Mouse (Mus musculus): Measurements from ENCODE around the gene Fcgr3. TPM values are rescaled to one million over a fixed set of nuclear protein-coding genes. Genes with fewer than 3 reads are reported as not detected.
A peak's percentile ranks its signal among the peaks of the same experiment; 100 is the strongest.

Gene Fcgr3
- total and polyA plus RNA-seq, 2 experiments, result 4.5 to 14.5 TPM

DNA sequence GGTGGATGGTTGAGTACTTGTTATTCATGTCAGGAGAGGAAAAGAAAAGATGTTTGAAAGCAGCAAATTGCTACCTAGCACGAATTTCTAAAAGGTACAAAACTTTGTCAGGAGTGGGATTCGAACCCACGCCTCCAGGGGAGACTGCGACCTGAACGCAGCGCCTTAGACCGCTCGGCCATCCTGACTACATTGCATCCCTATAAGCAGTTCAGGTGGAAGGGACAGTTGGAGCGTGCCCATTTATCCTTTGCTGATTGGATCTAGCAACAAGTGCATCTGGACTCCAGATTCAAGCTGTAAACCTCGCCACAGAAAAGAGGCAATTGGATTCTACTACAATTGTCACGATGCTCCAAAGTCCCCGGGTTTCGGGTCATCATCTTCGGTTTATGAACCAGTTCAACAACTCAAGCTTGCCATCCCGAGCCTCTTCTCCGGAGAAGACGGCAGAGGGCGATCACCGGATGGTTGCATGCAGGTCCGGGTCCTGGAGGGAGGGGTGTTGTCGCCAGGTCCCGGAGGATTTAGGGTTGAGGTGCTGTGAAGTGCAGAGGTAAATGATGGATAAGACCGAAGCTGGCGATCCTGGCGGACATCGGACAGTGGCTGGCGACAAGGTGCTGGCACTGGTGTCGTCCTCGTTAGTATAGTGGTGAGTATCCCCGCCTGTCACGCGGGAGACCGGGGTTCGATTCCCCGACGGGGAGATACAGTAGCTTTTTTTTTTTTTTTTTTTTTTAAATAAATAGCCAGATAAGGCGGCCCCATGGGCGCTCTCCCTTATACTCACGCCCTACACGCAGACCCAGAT lies 37.2 kb upstream of the Fcgr3 start:
- H3K36me3 ChIP-seq (ENCODE audit: control insufficient read depth, insufficient read depth, low read length), result no peaks in the 10 kb centered on the region
- no peak for TF ChIP-seq POLR2A (IDR thresholded peaks at IDR 0.05; ENCODE audit: extremely low read depth, insufficient read depth, low read length)
- peak; percentile 12; the same call in 1 of the 2 replicates for TF ChIP-seq CTCF (IDR thresholded peaks at IDR 0.05; ENCODE audit: low read depth, low read length)
- no peaks in the 10 kb centered on the region for H3K27me3 ChIP-seq (ENCODE audit: control insufficient read depth, insufficient read depth, low read length)
- peak overlapping the region; percentile 70 for H3K4me3 ChIP-seq (ENCODE audit: insufficient read depth, low read depth, low read length)
- DNase-seq (ENCODE audit: extremely low read depth, low read depth, low spot score), result peak; percentile 69
- H3K79me2 ChIP-seq (ENCODE audit: control insufficient read depth, insufficient read depth, low read length), result no peaks in the 10 kb centered on the region
- under 1% methylated on average over 40 of the region's 40 CpGs for WGBS
- H3K9ac ChIP-seq (ENCODE audit: low read depth, low read length), result peak overlapping the region; percentile 59
- no peak overlapping the region for H3K27ac ChIP-seq (replicated peaks; ENCODE audit: insufficient read depth, low read depth, low read length)
- H3K4me1 ChIP-seq (ENCODE audit: control insufficient read depth, insufficient read depth, low read length), result no peaks in the 10 kb centered on the region

GRCm38 (mm10) chr1:171101033-171101432 lies 36.3 kb upstream of the Fcgr3 start:
- Histone ChIP-seq H3K79me2 (ENCODE audit: control insufficient read depth, insufficient read depth, low read length) (no peaks in the 10 kb centered on the region), H3K27ac (replicated peaks; ENCODE audit: insufficient read depth, low read depth, low read length) (no peak overlapping the region), H3K27me3 (ENCODE audit: control insufficient read depth, insufficient read depth, low read length) (no peaks in the 10 kb centered on the region), H3K36me3 (ENCODE audit: control insufficient read depth, insufficient read depth, low read length) (no peaks in the 10 kb centered on the region), H3K4me1 (ENCODE audit: control insufficient read depth, insufficient read depth, low read length) (no peaks in the 10 kb centered on the region), H3K9ac (ENCODE audit: low read depth, low read length) (no peak overlapping the region), H3K4me3 (ENCODE audit: insufficient read depth, low read depth, low read length) (no peak overlapping the region)
- DNase-seq (ENCODE audit: extremely low read depth, low read depth, low spot score), result no peak
- TF ChIP-seq CTCF (IDR thresholded peaks at IDR 0.05; ENCODE audit: low read depth, low read length) (no peak), POLR2A (IDR thresholded peaks at IDR 0.05; ENCODE audit: extremely low read depth, insufficient read depth, low read length) (no peak)
- 71% methylated on average over 2 of the region's 2 CpGs for WGBS

- H3K4me1 ChIP-seq (ENCODE audit: control insufficient read depth, insufficient read depth, low read length), result no peaks in the 10 kb centered on the region
- WGBS, result 61% methylated on average over 2 of the region's 2 CpGs
- no peaks in the 10 kb centered on the region for H3K79me2 ChIP-seq (ENCODE audit: control insufficient read depth, insufficient read depth, low read length)
- TF ChIP-seq POLR2A (IDR thresholded peaks at IDR 0.05; ENCODE audit: extremely low read depth, insufficient read depth, low read length) (no peak), CTCF (IDR thresholded peaks at IDR 0.05; ENCODE audit: low read depth, low read length) (no peak)
- H3K4me3 ChIP-seq (ENCODE audit: insufficient read depth, low read depth, low read length), result no peak overlapping the region
- no peaks in the 10 kb centered on the region for H3K27me3 ChIP-seq (ENCODE audit: control insufficient read depth, insufficient read depth, low read length)
- no peak overlapping the region for H3K27ac ChIP-seq (replicated peaks; ENCODE audit: insufficient read depth, low read depth, low read length)
- H3K9ac ChIP-seq (ENCODE audit: low read depth, low read length), result no peak overlapping the region
- no peaks in the 10 kb centered on the region for H3K36me3 ChIP-seq (ENCODE audit: control insufficient read depth, insufficient read depth, low read length)
- no peak for DNase-seq (ENCODE audit: extremely low read depth, low read depth, low spot score)
Measured at GRCm38 (mm10) chr1:171097612-171098011, 32.9 kb upstream of the Fcgr3 start.

GRCm38 (mm10) chr1:171097136-171097535 lies 32.4 kb upstream of the Fcgr3 start:
- no peak for DNase-seq (ENCODE audit: extremely low read depth, low read depth, low spot score)
- no peaks in the 10 kb centered on the region for H3K36me3 ChIP-seq (ENCODE audit: control insufficient read depth, insufficient read depth, low read length)
- no peak overlapping the region for H3K27ac ChIP-seq (replicated peaks; ENCODE audit: insufficient read depth, low read depth, low read length)
- H3K79me2 ChIP-seq (ENCODE audit: control insufficient read depth, insufficient read depth, low read length), result no peaks in the 10 kb centered on the region
- TF ChIP-seq CTCF (IDR thresholded peaks at IDR 0.05; ENCODE audit: low read depth, low read length) (no peak), POLR2A (IDR thresholded peaks at IDR 0.05; ENCODE audit: extremely low read depth, insufficient read depth, low read length) (no peak)
- H3K27me3 ChIP-seq (ENCODE audit: control insufficient read depth, insufficient read depth, low read length), result no peaks in the 10 kb centered on the region
- no peak overlapping the region for H3K4me3 ChIP-seq (ENCODE audit: insufficient read depth, low read depth, low read length)
- H3K4me1 ChIP-seq (ENCODE audit: control insufficient read depth, insufficient read depth, low read length), result no peaks in the 10 kb centered on the region
- H3K9ac ChIP-seq (ENCODE audit: low read depth, low read length), result no peak overlapping the region

DNA sequence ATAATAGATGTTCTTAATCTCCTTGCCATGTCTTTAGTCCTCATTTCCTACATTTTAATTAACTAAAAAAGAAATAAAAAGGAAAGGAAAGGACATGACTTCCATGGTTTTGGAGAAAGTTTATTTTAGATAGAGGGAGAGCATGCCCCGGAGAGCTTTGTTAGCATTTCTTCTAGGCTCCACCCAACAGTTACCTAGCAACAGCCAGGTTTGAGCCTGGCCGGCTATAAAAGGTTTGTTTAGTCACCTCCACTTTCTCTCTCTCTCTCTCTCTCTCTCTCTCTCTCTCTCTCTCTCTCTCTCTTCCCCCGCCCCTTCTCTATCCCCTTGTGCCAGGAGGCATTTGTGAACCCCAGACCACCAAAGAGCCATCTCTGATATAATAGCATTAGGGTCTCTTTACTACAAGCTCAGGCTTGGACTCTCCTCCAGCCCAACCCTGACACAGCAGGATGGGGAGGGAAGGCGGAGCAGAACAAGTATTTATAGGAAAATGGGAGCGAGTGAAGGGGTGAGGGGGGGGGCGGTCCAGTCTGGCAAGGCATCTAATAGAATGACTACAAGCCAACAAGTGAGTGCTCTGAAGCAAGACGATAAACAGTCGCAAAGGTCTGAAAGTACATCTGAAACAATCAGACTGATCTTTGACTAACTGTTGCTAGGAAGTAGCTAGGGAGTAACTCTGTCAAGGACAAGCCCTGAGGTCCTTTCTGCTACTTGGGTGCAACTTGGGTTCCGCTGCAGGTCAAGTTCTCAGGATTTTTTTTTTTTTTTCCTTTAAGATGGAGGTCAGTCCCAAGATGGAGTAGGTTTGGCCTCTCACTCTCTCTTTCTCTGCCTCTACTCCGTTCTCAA lies 31.6 kb upstream of the Fcgr3 start:
- H3K79me2 ChIP-seq (ENCODE audit: control insufficient read depth, insufficient read depth, low read length), result no peaks in the 10 kb centered on the region
- H3K36me3 ChIP-seq (ENCODE audit: control insufficient read depth, insufficient read depth, low read length), result no peaks in the 10 kb centered on the region
- H3K4me1 ChIP-seq (ENCODE audit: control insufficient read depth, insufficient read depth, low read length), result no peaks in the 10 kb centered on the region
- 24% methylated on average over 10 of the region's 10 CpGs for WGBS
- H3K27ac ChIP-seq (replicated peaks; ENCODE audit: insufficient read depth, low read depth, low read length), result no peak overlapping the region
- H3K27me3 ChIP-seq (ENCODE audit: control insufficient read depth, insufficient read depth, low read length), result no peaks in the 10 kb centered on the region
- no peak for DNase-seq (ENCODE audit: extremely low read depth, low read depth, low spot score)
- no peak for TF ChIP-seq CTCF (IDR thresholded peaks at IDR 0.05; ENCODE audit: low read depth, low read length)
- no peak for TF ChIP-seq POLR2A (IDR thresholded peaks at IDR 0.05; ENCODE audit: extremely low read depth, insufficient read depth, low read length)
- H3K9ac ChIP-seq (ENCODE audit: low read depth, low read length), result no peak overlapping the region
- no peak overlapping the region for H3K4me3 ChIP-seq (ENCODE audit: insufficient read depth, low read depth, low read length)
